Mouse (Mus musculus) stomach, postnatal 0 days (tissue): Measurements from ENCODE around the gene Abtb2.

Experiments
- CTCF ChIP-seq: IDR thresholded peaks from 2 replicates; pipeline ENCODE4 v1.5.1; 2016; ENCODE audit warnings: antibody characterized with exemption, low read depth, mild to moderate bottlenecking, moderate library complexity
- EP300 ChIP-seq: optimal IDR thresholded peaks from 2 replicates; pipeline ENCODE3; 2016; ENCODE audit warnings: antibody characterized with exemption

- TF ChIP-seq CTCF (no peak), EP300 (no peak)
These were observed 119.5 kb downstream of the Abtb2 start for GRCm38 (mm10) chr2:103685581-103685980.
